Mouse (Mus musculus): Measurements from ENCODE around the gene Trmt5.

- TF ChIP-seq CTCF (IDR thresholded peaks at IDR 0.05; ENCODE audit: low read depth, low read length) = no peak
- TF ChIP-seq POLR2A (IDR thresholded peaks at IDR 0.05; ENCODE audit: borderline replicate concordance, low read depth, low read length) = no peak
Measured at GRCm38 (mm10) chr12:73317706-73318686, 31.5 kb upstream of the Trmt5 start.
